Mouse (Mus musculus) c-Kit-negative CD71-positive TER-119-positive erythroid progenitor cells, embryonic 14.5 days (primary cell): Measurements from ENCODE around the gene Slc39a1.

ENCODE experiments used
- DNase-seq: peaks from one replicate; pipeline ENCODE4 v3.0.0-alpha.2; 2013; ENCODE audit warnings: low read depth, low spot score

The Slc39a1 gene

DNA sequence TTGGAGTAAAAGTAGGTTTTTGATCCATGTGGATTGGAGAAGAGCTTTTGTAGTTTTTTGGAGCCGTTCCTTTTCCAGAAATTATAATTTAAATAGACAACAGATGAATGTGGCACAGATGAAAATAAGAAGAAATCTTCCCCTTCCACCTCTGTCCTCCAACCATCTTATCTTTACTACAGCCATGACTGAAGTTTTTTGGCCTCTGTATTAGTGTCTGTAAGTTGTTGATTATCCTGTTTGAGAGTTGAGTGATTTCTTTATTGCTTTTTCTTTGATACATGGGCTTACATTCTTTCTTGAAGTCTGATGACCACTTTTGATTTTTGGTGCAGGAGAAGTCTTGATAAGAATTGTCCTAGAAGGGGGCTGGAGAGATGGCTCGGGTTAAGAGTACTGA is 46.7 kb downstream of the Slc39a1 start:
- DNase-seq, result peak; percentile 9
